Mouse (Mus musculus): Measurements from ENCODE around the gene Os9. TPM values are rescaled to one million over a fixed set of nuclear protein-coding genes. Genes with fewer than 3 reads are reported as not detected.

The Os9 gene
- polyA plus RNA-seq, 1 experiment from 2014 or later: 53.0 TPM

DNA sequence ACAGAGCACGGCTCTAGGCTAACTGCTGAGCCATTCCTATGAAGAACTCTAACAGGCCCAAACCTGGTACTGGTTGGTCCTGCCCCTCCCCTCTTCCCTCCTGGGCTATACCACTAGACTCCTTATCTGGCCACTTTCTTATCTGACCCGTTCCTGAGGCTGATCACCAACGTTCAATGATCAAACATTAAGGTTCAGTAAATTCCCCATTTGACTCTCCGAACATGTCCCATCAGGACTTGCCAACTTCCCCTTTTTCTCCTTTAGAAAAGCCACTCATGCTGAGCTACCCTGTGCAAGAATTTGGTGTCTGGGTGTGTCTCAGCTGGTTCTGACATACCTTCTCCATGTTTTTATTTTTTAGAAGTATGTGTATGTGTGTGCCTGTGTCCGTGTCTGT lies 5.6 kb upstream of the Os9 start:
- H3K4me3 ChIP-seq (ENCODE audit: low read depth, low read length): no peak overlapping the region
- no peak for ATAC-seq
- no peak for DNase-seq (ENCODE audit: low spot score)
- no peak overlapping the region for H3K4me2 ChIP-seq (ENCODE audit: low read length)
- peaks cover 15% of the 10 kb centered on the region for H3K4me1 ChIP-seq (ENCODE audit: control insufficient read depth, insufficient read depth, low read length)
- no peaks in the 10 kb centered on the region for H3K36me3 ChIP-seq (ENCODE audit: control insufficient read depth, insufficient read depth, low read length)
- H3K27ac ChIP-seq (ENCODE audit: low read depth, low read length): no peak overlapping the region
- no peaks in the 10 kb centered on the region for H3K27me3 ChIP-seq (replicated peaks; ENCODE audit: control insufficient read depth, insufficient read depth, low read length)
- H3K9ac ChIP-seq (ENCODE audit: low read length): no peak overlapping the region
- no peaks in the 10 kb centered on the region for H3K9me3 ChIP-seq (replicated peaks; ENCODE audit: control insufficient read depth, low read length)
- 86% methylated on average over 5 of the region's 5 CpGs for WGBS

- ATAC-seq (no peak), DNase-seq (ENCODE audit: low spot score) (peak; percentile 61)
- Histone ChIP-seq H3K9me3 (replicated peaks; ENCODE audit: control insufficient read depth, low read length) (no peaks in the 10 kb centered on the region), H3K4me1 (ENCODE audit: control insufficient read depth, insufficient read depth, low read length) (peaks cover 15% of the 10 kb centered on the region), H3K9ac (ENCODE audit: low read length) (no peak overlapping the region), H3K4me3 (ENCODE audit: low read depth, low read length) (no peak overlapping the region), H3K4me2 (ENCODE audit: low read length) (no peak overlapping the region), H3K27me3 (replicated peaks; ENCODE audit: control insufficient read depth, insufficient read depth, low read length) (no peaks in the 10 kb centered on the region), H3K36me3 (ENCODE audit: control insufficient read depth, insufficient read depth, low read length) (no peaks in the 10 kb centered on the region), H3K27ac (ENCODE audit: low read depth, low read length) (no peak overlapping the region)
- 71% methylated on average over 9 of the region's 9 CpGs for WGBS
Observed at GRCm38 (mm10) chr10:127125210-127126001, 4.5 kb upstream of the Os9 start.

DNA sequence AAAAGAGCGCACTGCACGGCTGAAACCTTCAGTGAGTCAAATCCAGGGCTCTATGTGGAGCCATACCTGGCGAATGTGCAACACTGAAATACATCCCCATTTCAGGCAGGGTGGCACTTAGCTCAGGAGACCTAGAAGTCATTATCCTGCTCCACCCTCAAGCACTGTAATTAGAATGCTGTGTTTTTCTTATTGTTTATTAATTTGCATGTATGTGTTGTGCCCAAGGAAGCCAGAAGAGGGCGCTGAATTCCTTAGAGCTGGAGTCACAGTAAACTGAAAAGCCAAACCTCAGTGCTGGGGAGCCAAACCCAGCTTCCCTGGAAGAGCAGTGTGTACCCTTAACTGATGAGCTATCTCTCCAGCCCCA lies 2.5 kb upstream of the Os9 start:
- no peaks in the 10 kb centered on the region for H3K9me3 ChIP-seq (replicated peaks; ENCODE audit: control insufficient read depth, low read length)
- DNase-seq (ENCODE audit: low spot score): peak; percentile 88
- peaks cover 15% of the 10 kb centered on the region for H3K4me1 ChIP-seq (ENCODE audit: control insufficient read depth, insufficient read depth, low read length)
- H3K27ac ChIP-seq (ENCODE audit: low read depth, low read length): peak overlapping the region; percentile 81
- WGBS: 9% methylated on average over 4 of the region's 4 CpGs
- peaks cover 12% of the 10 kb centered on the region for H3K36me3 ChIP-seq (ENCODE audit: control insufficient read depth, insufficient read depth, low read length)
- ATAC-seq: 0 out of 2 replicates have a peak, but pooled peaks have one; percentile 6
- H3K4me2 ChIP-seq (ENCODE audit: low read length): peak overlapping the region; percentile 59
- H3K27me3 ChIP-seq (replicated peaks; ENCODE audit: control insufficient read depth, insufficient read depth, low read length): no peaks in the 10 kb centered on the region
- peak overlapping the region; percentile 56 for H3K9ac ChIP-seq (ENCODE audit: low read length)
- H3K4me3 ChIP-seq (ENCODE audit: low read depth, low read length): peak overlapping the region; percentile 21

- H3K4me3 ChIP-seq (ENCODE audit: low read depth, low read length): peak overlapping the region; percentile 21
- no peaks in the 10 kb centered on the region for H3K27me3 ChIP-seq (replicated peaks; ENCODE audit: control insufficient read depth, insufficient read depth, low read length)
- peak overlapping the region; percentile 59 for H3K4me2 ChIP-seq (ENCODE audit: low read length)
- peaks cover 16% of the 10 kb centered on the region for H3K36me3 ChIP-seq (ENCODE audit: control insufficient read depth, insufficient read depth, low read length)
- DNase-seq (ENCODE audit: low spot score) (peak; percentile 76), ATAC-seq (peak; percentile 32)
- peaks cover 15% of the 10 kb centered on the region for H3K4me1 ChIP-seq (ENCODE audit: control insufficient read depth, insufficient read depth, low read length)
- peak overlapping the region; percentile 81 for H3K27ac ChIP-seq (ENCODE audit: low read depth, low read length)
- H3K9me3 ChIP-seq (replicated peaks; ENCODE audit: control insufficient read depth, low read length): no peaks in the 10 kb centered on the region
- peak overlapping the region; percentile 56 for H3K9ac ChIP-seq (ENCODE audit: low read length)
- 9% methylated on average over 13 of the region's 13 CpGs for WGBS
Observed at GRCm38 (mm10) chr10:127122784-127123435, 2.0 kb upstream of the Os9 start.

- DNase-seq (ENCODE audit: low spot score): no peak
- 0 out of 2 replicates have a peak overlapping the region, but pooled peaks have one; percentile 18 for H3K27ac ChIP-seq (ENCODE audit: low read depth, low read length)
- H3K4me2 ChIP-seq (ENCODE audit: low read length): peak overlapping the region; percentile 59
- no peaks in the 10 kb centered on the region for H3K9me3 ChIP-seq (replicated peaks; ENCODE audit: control insufficient read depth, low read length)
- no peak for ATAC-seq
- peak overlapping the region; percentile 38; the same call in 1 of the 2 replicates for H3K9ac ChIP-seq (ENCODE audit: low read length)
- peaks cover 15% of the 10 kb centered on the region for H3K4me1 ChIP-seq (ENCODE audit: control insufficient read depth, insufficient read depth, low read length)
- H3K4me3 ChIP-seq (ENCODE audit: low read depth, low read length): peak overlapping the region; percentile 86; the same call in 1 of the 2 replicates
- H3K36me3 ChIP-seq (ENCODE audit: control insufficient read depth, insufficient read depth, low read length): peaks cover 25% of the 10 kb centered on the region
- WGBS: 88% methylated on average over 3 of the region's 3 CpGs
- H3K27me3 ChIP-seq (replicated peaks; ENCODE audit: control insufficient read depth, insufficient read depth, low read length): no peaks in the 10 kb centered on the region
Observed at GRCm38 (mm10) chr10:127122018-127122417, 1.1 kb upstream of the Os9 start.

DNA sequence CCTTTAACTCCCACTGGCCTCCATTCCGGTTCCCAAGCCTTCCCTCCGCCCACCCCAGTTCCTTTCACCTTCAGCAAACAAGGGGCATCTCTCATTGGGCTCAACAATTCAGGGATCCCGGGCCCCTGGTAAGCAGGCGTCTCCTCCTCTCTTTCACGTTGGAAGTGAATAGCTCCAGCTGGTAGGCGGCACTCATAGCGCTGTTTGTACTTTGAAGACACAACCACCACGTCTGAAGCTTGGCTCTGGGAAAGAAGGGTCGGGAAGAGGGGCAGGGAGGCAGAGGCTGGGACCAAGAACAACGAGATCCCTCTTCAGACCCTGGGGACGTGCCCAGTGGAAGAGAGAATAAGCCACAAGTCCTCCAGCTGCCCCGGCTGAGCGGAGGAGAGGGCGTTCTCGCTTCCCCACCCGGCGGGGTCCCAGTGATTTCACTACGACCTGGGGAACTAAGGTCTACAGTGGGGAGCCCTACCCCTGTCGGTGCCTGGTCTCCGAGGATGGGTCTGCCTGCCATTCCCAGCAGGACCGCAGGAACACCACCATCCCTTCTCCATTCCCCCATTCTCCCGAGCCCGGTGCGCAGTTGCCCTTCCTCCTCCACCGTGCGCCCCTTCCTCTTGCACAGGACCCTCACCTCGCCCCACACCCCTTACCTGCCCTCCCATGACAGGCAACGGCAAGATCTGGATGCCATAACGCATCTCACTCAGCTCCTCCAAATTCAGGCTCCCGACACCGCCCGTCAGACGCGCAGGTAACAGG lies 448 bp downstream of the Os9 start:
- Histone ChIP-seq H3K36me3 (ENCODE audit: control insufficient read depth, insufficient read depth, low read length) (peaks cover 40% of the 10 kb centered on the region), H3K27me3 (replicated peaks; ENCODE audit: control insufficient read depth, insufficient read depth, low read length) (no peaks in the 10 kb centered on the region), H3K9me3 (replicated peaks; ENCODE audit: control insufficient read depth, low read length) (no peaks in the 10 kb centered on the region), H3K4me2 (ENCODE audit: low read length) (peak overlapping the region; percentile 75), H3K4me1 (ENCODE audit: control insufficient read depth, insufficient read depth, low read length) (peaks cover 15% of the 10 kb centered on the region), H3K9ac (ENCODE audit: low read length) (peak overlapping the region; percentile 80), H3K27ac (ENCODE audit: low read depth, low read length) (no peak overlapping the region), H3K4me3 (ENCODE audit: low read depth, low read length) (peak overlapping the region; percentile 86)
- DNase-seq (ENCODE audit: low spot score): peak; percentile 3
- 2% methylated on average over 34 of the region's 34 CpGs for WGBS
- peak; percentile 40; the same call in 1 of the 2 replicates for ATAC-seq

DNA sequence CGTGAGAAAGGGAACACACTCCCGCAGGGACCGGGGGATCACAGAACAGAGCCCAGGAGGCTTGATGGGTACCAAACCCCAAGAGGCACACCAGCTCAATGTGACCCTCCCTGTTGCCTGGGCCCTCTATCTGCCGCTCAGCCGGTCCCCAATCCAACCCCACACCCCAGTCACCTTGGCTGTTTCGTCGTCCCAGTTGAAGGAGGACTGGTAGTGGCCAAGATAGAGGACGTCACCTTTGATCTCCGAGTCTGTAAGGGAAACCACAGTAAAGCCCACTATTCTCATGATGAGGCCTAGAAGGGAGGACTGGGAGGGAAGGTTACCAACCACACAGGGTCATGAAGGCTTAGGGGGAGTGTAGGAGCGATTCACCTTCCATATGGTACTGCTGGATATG lies 1.7 kb downstream of the Os9 start:
- H3K4me3 ChIP-seq (ENCODE audit: low read depth, low read length): no peak overlapping the region
- 95% methylated on average over 10 of the region's 10 CpGs for WGBS
- no peak overlapping the region for H3K27ac ChIP-seq (ENCODE audit: low read depth, low read length)
- peaks cover 15% of the 10 kb centered on the region for H3K4me1 ChIP-seq (ENCODE audit: control insufficient read depth, insufficient read depth, low read length)
- H3K9me3 ChIP-seq (replicated peaks; ENCODE audit: control insufficient read depth, low read length): no peaks in the 10 kb centered on the region
- H3K4me2 ChIP-seq (ENCODE audit: low read length): no peak overlapping the region
- no peak overlapping the region for H3K9ac ChIP-seq (ENCODE audit: low read length)
- peaks cover 44% of the 10 kb centered on the region for H3K36me3 ChIP-seq (ENCODE audit: control insufficient read depth, insufficient read depth, low read length)
- H3K27me3 ChIP-seq (replicated peaks; ENCODE audit: control insufficient read depth, insufficient read depth, low read length): no peaks in the 10 kb centered on the region
- no peak for ATAC-seq
- no peak for DNase-seq (ENCODE audit: low spot score)

- Histone ChIP-seq H3K4me2 (ENCODE audit: low read length) (no peak overlapping the region), H3K9me3 (replicated peaks; ENCODE audit: control insufficient read depth, low read length) (no peaks in the 10 kb centered on the region), H3K36me3 (ENCODE audit: control insufficient read depth, insufficient read depth, low read length) (peaks cover 44% of the 10 kb centered on the region), H3K9ac (ENCODE audit: low read length) (no peak overlapping the region), H3K4me1 (ENCODE audit: control insufficient read depth, insufficient read depth, low read length) (peaks cover 15% of the 10 kb centered on the region), H3K27ac (ENCODE audit: low read depth, low read length) (no peak overlapping the region), H3K27me3 (replicated peaks; ENCODE audit: control insufficient read depth, insufficient read depth, low read length) (no peaks in the 10 kb centered on the region), H3K4me3 (ENCODE audit: low read depth, low read length) (no peak overlapping the region)
- DNase-seq (ENCODE audit: low spot score) (no peak), ATAC-seq (no peak)
- 95% methylated on average over 11 of the region's 11 CpGs for WGBS
Observed at GRCm38 (mm10) chr10:127118470-127118869, 2.5 kb downstream of the Os9 start.
